Mouse (Mus musculus) left cerebral cortex, postnatal 36 days (tissue): Measurements from ENCODE around the gene Ppfia4. TPM values are rescaled to one million over a fixed set of nuclear protein-coding genes. Genes with fewer than 3 reads are reported as not detected.
"Not testable (repeated sequence)": the region's sequence is repeated elsewhere in the genome, so short reads cannot be mapped to it uniquely, and the experiment has no call there.

ENCODE experiments used
- DNase-seq, 2 experiments: peaks; one replicate each; pipeline ENCODE4 v3.0.0; 2021 to 2022; ENCODE audit warnings: low spot score in 2 of 2, mixed read lengths in 1 of 2
- intact Hi-C: fragments of 180-260 bp; cut with DNase I; formaldehyde crosslinking; loops from one replicate; pipeline ENCODE4 v1.15.1; 2025
- total RNA-seq, 2 experiments: library from RNA; stranded (reverse); gene quantifications; 2 replicates each; pipeline ENCODE4 v1.2.3; 2021

Gene Ppfia4
- total RNA-seq, 2 experiments from 2014 or later: 48.4 to 49.5 TPM

DNA sequence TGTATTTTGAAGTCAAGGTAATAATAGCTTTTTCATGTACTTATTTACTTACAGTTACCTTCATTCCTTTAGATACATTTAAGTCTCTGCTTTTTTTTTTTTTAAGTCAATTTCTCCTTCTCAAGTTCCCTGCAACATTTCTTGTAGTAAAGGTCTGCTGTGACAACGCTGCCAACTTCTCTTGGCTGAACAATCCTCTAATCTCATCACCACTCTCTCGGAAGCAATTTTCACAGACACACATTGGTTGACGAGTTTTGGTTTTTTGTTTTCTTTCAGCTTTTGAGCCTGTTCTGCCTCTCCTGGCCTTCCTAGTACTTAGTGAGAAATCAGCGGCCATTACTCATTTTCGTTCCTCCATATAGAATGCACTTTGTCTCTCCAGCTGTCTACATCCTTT, 52.6 kb downstream of the Ppfia4 start:
- no peak for DNase-seq

DNA sequence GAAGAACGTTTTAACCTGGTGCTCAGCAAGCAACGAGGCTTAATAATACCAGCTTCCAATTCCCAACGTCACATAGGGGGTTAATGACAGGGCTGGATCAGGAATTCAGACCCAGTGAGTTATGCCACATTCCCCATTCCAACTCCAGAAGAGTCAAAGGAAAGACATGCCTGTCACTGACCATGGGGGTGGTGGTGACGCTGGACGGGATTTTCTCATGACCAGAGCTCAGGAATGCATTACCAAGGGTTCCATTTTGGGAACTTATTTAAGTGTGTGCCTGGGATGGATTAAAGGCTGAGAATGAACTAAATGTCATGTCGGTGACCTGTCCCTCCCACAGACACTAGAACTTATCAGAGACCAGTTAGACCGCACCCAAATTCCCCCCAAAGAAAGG, 55.9 kb downstream of the Ppfia4 start:
- no peak for DNase-seq
- intact Hi-C loops: no loop called here

More for the DNA sequence above, 52.6 kb downstream of the Ppfia4 start:
- intact Hi-C loops: no loop called here

DNA sequence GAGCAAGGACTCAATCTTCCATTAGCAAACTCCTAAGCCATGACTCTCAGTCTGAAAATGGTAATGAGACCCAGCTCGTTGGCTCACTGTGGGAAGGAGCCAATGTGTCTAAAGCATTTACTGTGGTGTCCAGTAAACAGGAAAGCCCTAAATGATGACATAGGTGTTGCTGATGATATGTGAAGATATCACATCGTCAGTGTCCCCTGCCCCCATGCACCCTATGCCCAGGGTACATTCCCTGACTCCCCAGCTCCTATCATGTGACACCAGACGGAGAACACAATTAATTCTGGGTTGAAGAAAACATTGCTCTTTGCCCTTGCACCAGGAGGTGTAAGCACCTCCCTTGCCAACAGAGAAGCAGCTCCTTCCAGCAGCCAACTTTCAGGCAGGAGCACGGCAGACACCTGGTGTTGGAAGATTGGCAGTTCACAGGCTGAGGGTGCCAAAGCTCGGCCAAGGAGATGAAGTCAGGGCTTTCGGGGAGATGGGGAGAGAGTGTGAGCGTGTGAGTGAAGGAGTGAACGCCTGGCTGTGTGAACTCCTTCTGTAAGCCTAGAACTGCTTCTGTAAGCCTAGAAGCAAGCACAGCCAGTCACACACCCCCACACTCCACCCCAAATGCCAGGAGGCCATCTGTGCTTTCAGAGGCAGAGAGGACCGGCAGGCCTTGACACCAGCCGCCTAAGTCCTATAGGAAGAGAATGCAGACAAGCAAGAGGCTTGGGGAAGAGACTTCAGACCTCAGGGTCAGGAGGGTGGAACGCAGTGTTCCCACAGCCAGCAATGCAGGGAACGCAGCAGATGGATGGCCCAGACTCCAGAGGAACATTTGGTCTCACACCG, 56.9 kb downstream of the Ppfia4 start:
- peak; percentile 48 to 60 for DNase-seq
- intact Hi-C loops: no loop called here

DNA sequence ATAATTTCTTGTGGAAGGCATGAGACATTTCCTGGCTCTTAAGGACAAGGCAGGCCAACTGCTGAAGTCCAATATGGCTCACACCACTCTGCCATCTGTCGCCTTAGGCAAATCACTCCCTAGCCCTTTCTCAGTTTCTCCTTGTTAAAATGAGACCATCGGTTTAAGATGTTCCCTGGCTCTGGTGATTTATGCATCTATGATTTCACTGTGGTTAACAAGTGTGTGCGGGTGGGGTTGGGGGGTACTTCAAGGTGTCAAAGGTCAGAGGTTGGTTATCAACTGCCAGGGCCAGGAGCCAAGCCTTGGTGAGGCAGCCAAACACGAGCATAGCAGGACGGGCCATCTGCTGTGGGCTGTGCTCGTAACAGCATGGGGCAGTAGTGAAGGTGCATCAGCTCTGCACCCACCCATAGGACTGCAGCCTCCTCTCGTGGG, 58.2 kb downstream of the Ppfia4 start:
- intact Hi-C loops: no loop called here
- DNase-seq: no peak

DNA sequence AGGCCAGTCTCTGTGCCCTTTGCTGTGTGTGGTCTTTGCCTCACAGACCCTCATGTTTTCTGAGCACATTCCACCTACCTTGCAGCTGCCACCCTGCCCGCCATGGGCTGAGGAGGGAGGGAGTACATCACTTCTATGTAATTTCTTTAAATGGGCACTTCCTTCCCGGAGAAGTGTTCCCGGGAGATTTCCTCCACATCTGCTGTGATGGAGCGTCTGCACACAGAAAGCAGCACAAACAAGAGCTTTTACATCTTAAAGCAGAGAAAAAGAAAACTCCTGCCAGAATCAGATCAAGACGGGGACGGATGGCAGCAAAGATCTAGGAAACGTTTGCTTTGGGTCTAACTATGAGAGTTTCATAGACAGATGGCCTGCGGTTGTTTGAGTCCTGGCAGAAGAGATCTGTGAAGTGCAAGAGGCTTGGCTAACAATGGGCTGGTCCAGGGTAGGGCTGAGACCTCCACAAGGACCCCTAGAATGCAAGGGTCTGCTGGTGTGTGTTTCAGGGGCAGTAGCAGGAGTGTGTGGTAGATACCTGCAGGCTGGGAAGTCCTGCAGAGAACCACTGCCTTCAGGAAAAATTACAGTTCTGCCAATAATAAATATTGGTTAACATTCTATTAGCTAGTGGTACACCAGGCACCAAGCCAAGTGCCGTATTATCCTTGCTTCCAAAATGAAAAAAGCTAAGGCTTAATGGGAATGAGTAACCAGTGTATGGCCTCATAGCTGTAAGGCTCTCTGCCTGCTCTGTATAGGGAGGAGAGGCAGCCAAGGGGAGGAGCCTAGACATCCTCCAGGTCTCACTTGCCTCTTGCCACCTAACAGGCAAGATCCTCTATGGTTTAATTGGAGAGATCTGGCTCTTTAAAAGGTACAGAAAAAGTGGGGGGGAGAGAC, 59.0 kb downstream of the Ppfia4 start:
- intact Hi-C loops: no loop called here
- DNase-seq: peak; percentile 42 to 53

DNA sequence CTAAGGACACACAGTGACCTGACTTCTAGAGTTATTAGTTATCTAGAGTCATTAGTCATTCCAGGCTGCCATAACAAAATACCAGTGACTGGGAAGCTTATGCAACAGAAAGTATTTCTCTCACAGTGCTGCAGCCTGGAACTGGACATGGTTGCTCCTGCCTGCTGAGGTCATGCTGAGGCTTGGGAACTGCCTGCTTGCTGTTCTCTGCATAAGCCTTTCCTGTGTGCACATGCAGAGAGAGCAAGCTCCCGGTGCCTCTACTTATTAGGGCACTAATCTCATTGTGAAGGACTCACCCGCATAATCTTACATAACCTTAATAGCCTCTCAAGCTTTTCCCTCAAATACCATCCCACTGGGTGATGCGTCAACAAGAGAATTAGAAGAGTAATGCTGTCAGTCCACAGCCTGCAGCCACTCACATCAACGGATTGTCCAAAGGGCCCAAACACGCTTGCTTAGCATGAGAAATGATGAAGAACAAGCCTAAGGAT, 59.9 kb downstream of the Ppfia4 start:
- DNase-seq: no peak
- intact Hi-C loops: no loop called here

DNA sequence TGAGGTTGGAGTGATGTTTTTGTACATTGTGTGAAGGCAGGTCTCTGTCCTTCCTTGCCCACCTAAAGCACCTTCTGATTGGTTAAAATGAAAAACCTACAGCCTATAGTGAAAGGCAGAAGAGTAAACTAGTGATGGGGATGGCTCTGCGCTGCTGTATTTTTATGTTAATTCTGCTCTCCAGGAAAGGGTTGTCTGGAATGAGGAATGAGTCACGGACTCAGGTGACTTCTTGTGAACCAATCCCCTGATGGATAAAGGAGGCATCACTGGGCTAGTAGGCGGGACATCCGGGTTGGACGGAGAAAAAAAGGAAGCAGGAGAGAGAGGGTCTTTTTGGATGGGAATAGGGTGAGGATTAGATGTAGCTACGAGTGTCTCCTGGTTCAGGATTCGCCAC, 62.7 kb downstream of the Ppfia4 start:
- DNase-seq: no peak
- intact Hi-C loops: no loop called here

DNA sequence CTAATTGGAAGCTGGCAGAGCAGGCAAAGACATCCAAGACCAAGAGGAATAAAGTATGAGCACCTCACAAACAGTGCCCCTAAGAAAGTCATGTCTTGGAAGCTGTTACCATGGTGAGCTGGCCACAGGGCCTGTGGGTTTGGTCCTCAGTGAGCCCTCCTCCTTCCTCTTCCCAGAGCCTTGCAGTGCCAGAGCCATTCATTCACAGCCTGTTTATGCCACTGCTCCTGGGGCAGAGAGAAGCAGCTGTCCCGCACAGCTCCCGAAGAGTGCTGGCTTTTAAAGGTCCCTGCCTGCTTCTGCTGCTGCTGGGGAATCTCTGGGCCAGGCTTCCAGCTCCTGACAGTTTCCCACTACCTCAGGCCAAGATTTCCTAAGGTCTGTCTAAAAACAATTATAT, 66.9 kb downstream of the Ppfia4 start:
- intact Hi-C loops: no loop called here
- DNase-seq: no peak

DNA sequence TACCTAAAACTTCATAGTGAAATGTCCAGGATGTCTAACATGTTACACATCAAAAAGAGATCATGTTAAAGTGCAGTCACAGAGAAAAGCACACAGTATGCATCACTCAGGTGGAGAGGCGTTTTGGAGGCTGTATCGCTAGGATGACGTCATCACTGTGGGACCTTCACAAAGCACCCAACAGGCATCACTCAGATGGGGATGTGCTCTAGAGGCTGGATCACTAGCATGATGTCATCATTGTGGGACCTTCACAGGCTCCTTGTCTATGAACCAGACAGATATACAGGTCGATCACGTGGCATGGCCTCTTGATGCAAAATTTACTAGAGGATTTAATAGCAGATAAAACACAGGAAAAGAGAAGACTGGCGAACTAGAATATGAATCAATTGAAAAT, 68.4 kb downstream of the Ppfia4 start:
- DNase-seq: no peak
- intact Hi-C loops: no loop called here

DNA sequence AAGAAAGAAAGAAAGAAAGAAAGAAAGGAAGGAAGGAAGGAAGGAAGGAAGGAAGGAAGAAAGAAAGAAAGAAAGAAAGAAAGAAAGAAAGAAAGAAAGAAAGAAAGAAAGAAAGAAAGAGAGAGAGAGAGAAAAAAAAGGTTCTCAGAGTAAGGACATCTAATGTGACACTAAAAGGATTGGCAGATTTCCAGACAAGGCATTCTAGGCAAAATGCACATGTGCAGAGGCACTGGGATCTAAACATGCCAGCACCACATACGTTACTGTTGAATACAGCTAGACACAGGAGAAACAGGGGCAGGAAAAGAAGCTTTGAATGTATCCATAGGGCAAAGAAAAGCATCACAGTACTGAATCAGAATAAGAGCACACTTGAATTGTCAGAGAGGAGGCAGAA, 83.0 kb downstream of the Ppfia4 start:
- not testable (repeated sequence) for DNase-seq

More for the DNA sequence above, 83.0 kb downstream of the Ppfia4 start:
- intact Hi-C loops: loop anchor here (5.0 kb wide), 1 partner anchor 73 kb away; no protein-coding TSS in a partner anchor

Other genes with a start within 250 kb of the Ppfia4 start
- gene Chit1, start 221.7 kb downstream of the Ppfia4 start, total RNA-seq: under 1 TPM; 0.23 to 0.30 TPM
- gene Chil1, start 150.8 kb downstream of the Ppfia4 start, total RNA-seq: 10 to 100 TPM; 12.0 to 12.4 TPM
- under 1 TPM in 1 of 2 experiments, not detected in 1; 0.27 TPM for gene Mybph, start 139.5 kb downstream of the Ppfia4 start, total RNA-seq
- 100 to 1,000 TPM; 175 to 206 TPM for gene Adora1, start 97.5 kb downstream of the Ppfia4 start, total RNA-seq
- gene Myog, start 42.9 kb downstream of the Ppfia4 start, total RNA-seq: not detected
- gene Tmem183a, start 29.1 kb upstream of the Ppfia4 start, total RNA-seq: 10 to 100 TPM; 80.1 to 87.0 TPM
- gene 4933406M09Rik, start 53.0 kb upstream of the Ppfia4 start, total RNA-seq: not detected
- gene Cyb5r1, start 72.6 kb upstream of the Ppfia4 start, total RNA-seq: 10 to 100 TPM; 18.9 to 19.9 TPM
- 10 to 100 TPM; 60.2 to 62.8 TPM for gene Adipor1, start 82.5 kb upstream of the Ppfia4 start, total RNA-seq
- 10 to 100 TPM; 36.4 to 37.1 TPM for gene Klhl12, start 122.6 kb upstream of the Ppfia4 start, total RNA-seq
- gene Rabif, start 161.7 kb upstream of the Ppfia4 start, total RNA-seq: 10 to 100 TPM; 26.1 to 29.5 TPM
- gene Mgat4e, start 216.8 kb upstream of the Ppfia4 start, total RNA-seq: not detected
- 10 to 100 TPM; 57.7 to 67.6 TPM for gene Kdm5b, start 227.2 kb upstream of the Ppfia4 start, total RNA-seq